ENCODE assay signal across 8 mouse cellular contexts in the genomic region with DNA sequence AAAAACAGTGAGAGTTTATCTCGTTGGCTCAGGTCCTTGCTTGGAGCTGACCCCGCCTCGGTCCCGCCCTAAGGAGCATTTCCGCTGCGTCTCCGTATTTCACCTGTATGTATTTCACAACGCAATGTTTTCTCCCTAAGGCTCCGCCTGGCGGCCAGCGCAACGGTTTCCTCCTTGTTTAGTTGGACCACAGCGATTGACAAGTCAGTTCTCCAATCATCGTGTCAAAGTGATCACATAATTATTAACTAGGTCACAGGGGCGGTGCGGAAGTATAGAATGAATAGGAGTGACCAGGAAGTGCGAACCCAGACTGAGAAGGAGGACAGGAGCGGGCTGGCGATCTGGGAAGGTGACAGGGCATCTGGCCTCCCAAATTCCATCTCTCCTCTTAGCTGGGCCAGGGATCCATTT. TPM values are rescaled to one million over a fixed set of nuclear protein-coding genes. Genes with fewer than 3 reads are reported as not detected.
DNase-seq lines count a peak whose midpoint lies in the region; ATAC-seq and TF ChIP-seq lines count a peak whose summit lies in the region.

Prr13 (plus strand) TSS at position 125 of the 414 bp plus-strand sequence.

- peak within 1 kb of the TSS; percentile 78 for H3K4me3 ChIP-seq in bone marrow macrophage, adult 2 months (ENCODE audit: insufficient read depth, low read length)
- peak within 1 kb of the TSS; percentile 80 for H3K4me3 ChIP-seq in embryonic fibroblast, embryonic 13.5 days (ENCODE audit: insufficient read depth, low read length)
- H3K4me3 ChIP-seq in kidney, embryonic 14.5 days (ENCODE audit: low read length): peak within 1 kb of the TSS; percentile 46
- H3K4me3 ChIP-seq in limb, embryonic 15.5 days: peak within 1 kb of the TSS; percentile 44

- ATAC-seq in kidney, embryonic 14.5 days (ENCODE audit: low FRiP score, low TSS enrichment): peak; percentile 82
- peak; percentile 49; the same call in 1 of the 2 replicates for ATAC-seq in limb, embryonic 15.5 days (ENCODE audit: insufficient number of reproducible peaks, low FRiP score, low TSS enrichment, low read depth)

- no peak for TF ChIP-seq POLR2A in bone marrow macrophage, adult 2 months (IDR thresholded peaks at IDR 0.05; ENCODE audit: borderline replicate concordance, low read depth, low read length)
- peak; percentile 97 for TF ChIP-seq POLR2A in embryonic fibroblast, embryonic 13.5 days (IDR thresholded peaks at IDR 0.05; ENCODE audit: low read depth, low read length)

- H3K4me1 ChIP-seq in bone marrow macrophage, adult 2 months (ENCODE audit: control insufficient read depth, insufficient read depth, low read length): peaks cover 25% of the 10 kb centered on the region
- peaks cover 11% of the 10 kb centered on the region; the same call in 1 of the 2 replicates for H3K4me1 ChIP-seq in embryonic fibroblast, embryonic 13.5 days (ENCODE audit: control insufficient read depth, insufficient read depth, low read length)
- H3K4me1 ChIP-seq in kidney, embryonic 14.5 days (ENCODE audit: control insufficient read depth, insufficient read depth, low read length): peaks cover 9% of the 10 kb centered on the region
- peaks cover 12% of the 10 kb centered on the region for H3K4me1 ChIP-seq in limb, embryonic 15.5 days

- peak within 1 kb of the TSS; percentile 53 for H3K27ac ChIP-seq in bone marrow macrophage, adult 2 months (ENCODE audit: insufficient read depth, low read depth, low read length)
- no peak within 1 kb of the TSS for H3K27ac ChIP-seq in embryonic fibroblast, embryonic 13.5 days (ENCODE audit: insufficient read depth, low read length)
- H3K27ac ChIP-seq in kidney, embryonic 14.5 days (ENCODE audit: low read depth, low read length): no peak within 1 kb of the TSS
- no peak within 1 kb of the TSS for H3K27ac ChIP-seq in limb, embryonic 15.5 days

- peak; percentile 99 for DNase-seq in A20 (ENCODE audit: low read depth, low spot score)
- DNase-seq in heart, adult 9 months (ENCODE audit: low spot score in 2 of 2): peak; percentile 92 to 94
- DNase-seq in monocyte, adult 2 months (ENCODE audit: low read depth in 1 of 2, low spot score in 2 of 2): peak; percentile 78 to 80
- DNase-seq in spleen, postnatal 36 days (ENCODE audit: low spot score in 2 of 2): peak; percentile 95 to 97

- H3K4me2 ChIP-seq in kidney, embryonic 14.5 days (replicated peaks; ENCODE audit: low read depth, low read length): peak within 1 kb of the TSS; percentile 55
- H3K4me2 ChIP-seq in limb, embryonic 15.5 days: peak within 1 kb of the TSS; percentile 55

- peak; percentile 22; the same call in 1 of the 2 replicates for TF ChIP-seq CTCF in bone marrow macrophage, adult 2 months (IDR thresholded peaks at IDR 0.05; ENCODE audit: low read depth, low read length)
- TF ChIP-seq CTCF in embryonic fibroblast, embryonic 13.5 days (IDR thresholded peaks at IDR 0.05; ENCODE audit: borderline replicate concordance, insufficient read depth, low read length): 0 out of 2 replicates have a peak, but pooled peaks have one; percentile 15

- 0 out of 2 replicates have a peak, but pooled peaks cover 3% of the 10 kb centered on the region for H3K36me3 ChIP-seq in kidney, embryonic 14.5 days (ENCODE audit: control insufficient read depth, insufficient read depth, low read length)
- H3K36me3 ChIP-seq in limb, embryonic 15.5 days: 0 out of 2 replicates have a peak, but pooled peaks cover 5% of the 10 kb centered on the region

- 1% methylated on average over 19 of the region's 19 CpGs for WGBS in kidney, embryonic 14.5 days
- 0% methylated on average over 19 of the region's 19 CpGs for WGBS in limb, embryonic 15.5 days

- H3K27me3 ChIP-seq in kidney, embryonic 14.5 days (ENCODE audit: control insufficient read depth, insufficient read depth, low read length): no peaks in the 10 kb centered on the region
- no peaks in the 10 kb centered on the region for H3K27me3 ChIP-seq in limb, embryonic 15.5 days

- no peaks in the 10 kb centered on the region for H3K9me3 ChIP-seq in kidney, embryonic 14.5 days (ENCODE audit: control insufficient read depth, low read length)
- no peaks in the 10 kb centered on the region for H3K9me3 ChIP-seq in limb, embryonic 15.5 days

- peak within 1 kb of the TSS; percentile 49 for H3K9ac ChIP-seq in kidney, embryonic 14.5 days (ENCODE audit: low read depth, low read length)
- no peak within 1 kb of the TSS for H3K9ac ChIP-seq in limb, embryonic 15.5 days

RNA-seq across cellular contexts. Expression of gene Prr13, which starts in this region (rescaled TPM):
- 372 and 379 TPM in 2 replicates for polyA plus RNA-seq in bone marrow macrophage, adult 2 months (2012; ENCODE audit: insufficient read depth, insufficient read length, missing spikeins)
- polyA plus RNA-seq in embryonic fibroblast, embryonic 13.5 days (2011; ENCODE audit: insufficient read length, low read depth, missing spikeins): 127 and 155 TPM in 2 replicates
- 87.7 and 92.6 TPM in 2 replicates for polyA plus RNA-seq in kidney, embryonic 14.5 days (2014; fragmentation: Nextera tagmentation; extraction: Ambion mirVana)
- 72.0 and 78.8 TPM in 2 replicates for polyA plus RNA-seq in limb, embryonic 15.5 days (2015; fragmentation: Nextera tagmentation; extraction: Ambion mirVana)
